Mouse (Mus musculus): ENCODE measurements around the gene Zim1.

GRCm38 (mm10) chr7:6731930-6732329 lies 35.7 kb upstream of the Zim1 start:
- TF ChIP-seq CTCF (IDR thresholded peaks at IDR 0.05; ENCODE audit: extremely low read depth, insufficient read depth, low read length) (no peak), POLR2A (IDR thresholded peaks at IDR 0.05; ENCODE audit: extremely low read depth, insufficient read depth, low read length) (no peak)
